Mouse (Mus musculus) midbrain, embryonic 12.5 days (tissue): ENCODE data around the gene Ip6k2. TPM values are rescaled to one million over a fixed set of nuclear protein-coding genes. Genes with fewer than 3 reads are reported as not detected.

Source experiments
- ATAC-seq: fragments of 200-750 bp; cut with Nextera tagmentation; 2 replicates; pipeline ENCODE4 v1.8.0; 2017; ENCODE audit warnings: low read depth, moderate TSS enrichment, moderate library complexity; ENCODE audit not compliant: low FRiP score
- H3K27ac ChIP-seq: fragments of 300-500 bp; sonication (generic); replicated peaks from 2 replicates; pipeline ENCODE4 v1.5.1; 2016; ENCODE audit warnings: mild to moderate bottlenecking
- H3K27me3 ChIP-seq: fragments of 300-500 bp; sonication (generic); 2 replicates; pipeline ENCODE4 v1.6.1; 2016; ENCODE audit warnings: mild to moderate bottlenecking
- H3K36me3 ChIP-seq: fragments of 300-500 bp; sonication (generic); 2 replicates; pipeline ENCODE4 v1.6.1; 2016
- H3K4me1 ChIP-seq: fragments of 300-500 bp; sonication (generic); 2 replicates; pipeline ENCODE4 v1.6.1; 2016
- H3K4me2 ChIP-seq: fragments of 300-500 bp; sonication (generic); replicated peaks from 2 replicates; pipeline ENCODE4 v1.6.1; 2016; ENCODE audit warnings: mild to moderate bottlenecking, moderate library complexity
- H3K4me3 ChIP-seq: fragments of 300-500 bp; sonication (generic); 2 replicates; pipeline ENCODE4 v1.5.1; 2016; ENCODE audit warnings: mild to moderate bottlenecking
- H3K9ac ChIP-seq: fragments of 300-500 bp; sonication (generic); replicated peaks from 2 replicates; pipeline ENCODE4 v1.6.1; 2016; ENCODE audit warnings: mild to moderate bottlenecking, moderate library complexity
- H3K9me3 ChIP-seq: fragments of 300-500 bp; sonication (generic); 2 replicates; pipeline ENCODE4 v1.6.1; 2016; ENCODE audit warnings: mild to moderate bottlenecking
- WGBS: fragments of 180-500 bp; shearing (Covaris S2); methylation state at CpG from one replicate; pipeline ENCODE4 v1.1.7; 2016; 5-methylcytosine and 5-hydroxymethylcytosine counted together
- polyA plus RNA-seq: library from polyadenylated mRNA; unstranded; fragments of >200 nt; fragmentation: Nextera tagmentation; extraction: Ambion mirVana; gene quantifications from 2 replicates; pipeline ENCODE4 v1.2.1, GENCODE M21; 2016

Ip6k2 gene
- polyA plus RNA-seq, 1 experiment from 2014 or later = 141 TPM

- H3K27ac ChIP-seq = no peak overlapping the region
- no peak overlapping the region for H3K4me2 ChIP-seq
- no peaks in the 10 kb centered on the region for H3K9me3 ChIP-seq
- H3K9ac ChIP-seq = no peak overlapping the region
- ATAC-seq = no peak
- no peak overlapping the region for H3K4me3 ChIP-seq
- no peaks in the 10 kb centered on the region for H3K27me3 ChIP-seq
- peaks cover 66% of the 10 kb centered on the region for H3K36me3 ChIP-seq
- H3K4me1 ChIP-seq = peaks cover 13% of the 10 kb centered on the region
Measured at GRCm38 (mm10) chr9:108806379-108806778, 22.8 kb downstream of the Ip6k2 start.

GRCm38 (mm10) chr9:108806831-108807230, 23.2 kb downstream of the Ip6k2 start:
- 96% methylated on average over 1 of the region's 1 CpGs for WGBS
- ATAC-seq = no peak

DNA sequence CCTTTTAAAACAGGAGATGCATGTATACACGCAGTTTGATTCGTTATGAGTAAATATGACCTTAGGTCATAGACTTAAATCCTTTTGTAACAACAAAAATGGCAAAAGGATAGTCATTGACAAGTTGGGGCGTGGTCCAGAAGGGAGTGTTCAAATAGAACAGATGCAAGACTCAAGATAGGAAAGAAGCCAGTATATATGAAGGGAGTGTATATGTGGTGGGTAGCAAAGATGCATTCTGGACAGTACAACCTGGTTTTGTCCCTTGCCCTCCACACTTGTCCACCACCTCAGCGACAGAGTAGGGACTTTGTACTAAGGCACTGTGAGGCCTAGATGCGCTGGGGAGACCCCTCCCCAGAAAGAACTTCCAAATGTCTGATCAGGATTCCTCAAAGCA, 24.1 kb downstream of the Ip6k2 start:
- no peak overlapping the region; the same call in 1 of the 2 replicates for H3K4me2 ChIP-seq
- peaks cover 66% of the 10 kb centered on the region for H3K36me3 ChIP-seq
- peaks cover 13% of the 10 kb centered on the region for H3K4me1 ChIP-seq
- WGBS = 69% methylated on average over 5 of the region's 5 CpGs
- 0 out of 2 replicates have a peak overlapping the region, but pooled peaks have one; percentile 35 for H3K27ac ChIP-seq
- peak overlapping the region; percentile 73; the same call in 1 of the 2 replicates for H3K4me3 ChIP-seq
- H3K9me3 ChIP-seq = no peaks in the 10 kb centered on the region
- H3K9ac ChIP-seq = no peak overlapping the region
- peak; percentile 40; the same call in 1 of the 2 replicates for ATAC-seq
- no peaks in the 10 kb centered on the region for H3K27me3 ChIP-seq

More at GRCm38 (mm10) chr9:108806831-108807230, 23.2 kb downstream of the Ip6k2 start:
- Histone ChIP-seq H3K27ac (no peak overlapping the region), H3K4me1 (peaks cover 13% of the 10 kb centered on the region), H3K4me3 (no peak overlapping the region), H3K4me2 (no peak overlapping the region), H3K27me3 (no peaks in the 10 kb centered on the region), H3K36me3 (peaks cover 66% of the 10 kb centered on the region), H3K9ac (no peak overlapping the region), H3K9me3 (no peaks in the 10 kb centered on the region)

GRCm38 (mm10) chr9:108808163-108808665, 24.6 kb downstream of the Ip6k2 start, which contains the start of gene Nckipsd:
Gene Nckipsd, plus strand, starts transcription at chr9:108808368.
- Histone ChIP-seq H3K36me3 (peaks cover 67% of the 10 kb centered on the region), H3K9ac (peak within 1 kb of the TSS; percentile 74), H3K9me3 (no peaks in the 10 kb centered on the region), H3K27ac (0 out of 2 replicates have a peak within 1 kb of the TSS, but pooled peaks have one; percentile 35), H3K4me3 (peak within 1 kb of the TSS; percentile 73), H3K27me3 (no peaks in the 10 kb centered on the region), H3K4me2 (peak within 1 kb of the TSS; percentile 86), H3K4me1 (peaks cover 13% of the 10 kb centered on the region)
- WGBS = under 1% methylated on average over 59 of the region's 62 CpGs
- peak; percentile 91 for ATAC-seq

DNA sequence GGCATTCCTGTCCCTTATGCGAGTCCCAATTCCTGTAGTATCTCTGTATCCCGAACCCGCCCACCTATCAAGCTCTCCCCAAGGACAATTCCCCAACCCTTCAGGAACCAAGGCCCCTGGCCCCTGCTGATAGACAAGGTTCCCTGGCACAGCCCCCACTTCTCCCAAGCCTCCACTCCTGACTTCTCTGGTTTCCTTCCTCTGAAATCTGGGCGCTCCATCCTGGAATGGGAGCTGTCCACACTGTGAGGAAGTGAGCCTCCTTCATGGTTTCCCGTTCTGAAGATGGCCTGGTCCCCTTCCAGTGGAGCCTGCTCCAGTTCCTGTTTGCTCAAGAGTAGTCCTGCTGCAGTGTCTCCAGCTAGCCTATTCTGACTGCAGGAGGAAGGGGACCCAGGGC, 25.6 kb downstream of the Ip6k2 start:
- H3K36me3 ChIP-seq = peaks cover 67% of the 10 kb centered on the region
- H3K9ac ChIP-seq = peak overlapping the region; percentile 74
- peak overlapping the region; percentile 73 for H3K4me3 ChIP-seq
- no peak for ATAC-seq
- H3K27ac ChIP-seq = no peak overlapping the region
- H3K4me1 ChIP-seq = peaks cover 13% of the 10 kb centered on the region
- H3K9me3 ChIP-seq = no peaks in the 10 kb centered on the region
- H3K4me2 ChIP-seq = peak overlapping the region; percentile 86
- no peaks in the 10 kb centered on the region for H3K27me3 ChIP-seq
- WGBS = 62% methylated on average over 5 of the region's 5 CpGs

GRCm38 (mm10) chr9:108809723-108810122, 26.1 kb downstream of the Ip6k2 start:
- H3K27ac ChIP-seq = no peak overlapping the region
- H3K4me2 ChIP-seq = 0 out of 2 replicates have a peak overlapping the region, but pooled peaks have one; percentile 86
- H3K27me3 ChIP-seq = no peaks in the 10 kb centered on the region
- no peak for ATAC-seq
- H3K36me3 ChIP-seq = peaks cover 67% of the 10 kb centered on the region
- no peak overlapping the region for H3K4me3 ChIP-seq
- peaks cover 13% of the 10 kb centered on the region for H3K4me1 ChIP-seq
- WGBS = 80% methylated on average over 6 of the region's 6 CpGs
- H3K9ac ChIP-seq = no peak overlapping the region
- no peaks in the 10 kb centered on the region for H3K9me3 ChIP-seq

GRCm38 (mm10) chr9:108810516-108810915, 26.9 kb downstream of the Ip6k2 start:
- whole genome bisulfite sequencing = 85% methylated on average over 5 of the region's 5 CpGs
- no peak overlapping the region for H3K27ac ChIP-seq
- ATAC-seq = no peak
- H3K4me1 ChIP-seq = peaks cover 13% of the 10 kb centered on the region
- H3K4me2 ChIP-seq = no peak overlapping the region
- no peaks in the 10 kb centered on the region for H3K27me3 ChIP-seq
- no peaks in the 10 kb centered on the region for H3K9me3 ChIP-seq
- no peak overlapping the region for H3K9ac ChIP-seq
- peaks cover 67% of the 10 kb centered on the region for H3K36me3 ChIP-seq
- no peak overlapping the region for H3K4me3 ChIP-seq

DNA sequence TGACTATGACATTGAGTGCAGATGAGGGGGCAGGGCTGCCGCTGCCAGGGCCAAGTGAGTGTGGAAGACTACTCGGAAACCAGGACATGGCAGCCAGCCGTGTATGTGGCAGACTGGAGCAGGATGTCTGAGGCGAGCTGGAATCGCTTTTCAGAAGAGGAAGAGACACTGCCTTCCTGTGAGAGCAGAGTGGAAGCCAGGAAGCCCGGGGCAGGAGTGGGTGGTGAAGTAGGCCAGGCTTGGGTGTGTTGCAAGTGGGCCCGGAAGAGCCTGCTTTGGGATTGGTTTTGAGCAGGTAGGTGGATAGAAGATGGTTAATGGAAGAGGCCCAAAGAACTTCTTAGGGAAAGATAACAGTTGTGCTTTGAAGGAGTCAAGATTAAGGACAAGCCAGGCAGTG, 32.0 kb downstream of the Ip6k2 start:
- Histone ChIP-seq H3K27me3 (no peaks in the 10 kb centered on the region), H3K27ac (no peak overlapping the region), H3K4me2 (no peak overlapping the region), H3K4me3 (no peak overlapping the region), H3K4me1 (no peaks in the 10 kb centered on the region), H3K9me3 (no peaks in the 10 kb centered on the region), H3K9ac (no peak overlapping the region), H3K36me3 (peaks cover 71% of the 10 kb centered on the region)
- 93% methylated on average over 7 of the region's 7 CpGs for WGBS
- no peak for ATAC-seq

DNA sequence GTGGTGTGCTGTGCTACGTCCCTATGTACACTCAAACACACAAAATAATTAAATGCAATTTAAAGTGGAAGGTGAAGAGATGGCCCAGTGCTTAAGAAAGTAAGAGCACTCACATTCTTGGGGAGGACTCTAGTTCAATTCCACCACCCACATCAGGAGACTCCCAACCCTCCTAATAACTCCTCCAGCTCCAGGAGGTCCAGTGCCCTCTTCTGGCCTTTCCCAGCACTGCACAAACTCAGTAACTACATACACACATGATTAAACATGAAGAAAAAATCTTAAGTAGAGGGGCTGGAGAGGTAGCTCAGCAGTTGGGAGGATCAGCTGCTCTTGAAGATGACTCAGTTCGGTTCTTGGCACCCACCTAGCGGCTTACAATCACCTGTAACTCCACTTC, 35.9 kb downstream of the Ip6k2 start:
- H3K9ac ChIP-seq = no peak overlapping the region
- no peak overlapping the region for H3K27ac ChIP-seq
- ATAC-seq = no peak
- H3K27me3 ChIP-seq = peaks cover 13% of the 10 kb centered on the region
- no peak overlapping the region for H3K4me3 ChIP-seq
- no peak overlapping the region for H3K4me2 ChIP-seq
- no peaks in the 10 kb centered on the region for H3K9me3 ChIP-seq
- WGBS = 56% methylated on average over 3 of the region's 3 CpGs
- H3K36me3 ChIP-seq = peaks cover 35% of the 10 kb centered on the region
- H3K4me1 ChIP-seq = peaks cover 8% of the 10 kb centered on the region; the same call in 1 of the 2 replicates

- Histone ChIP-seq H3K27me3 (peaks cover 19% of the 10 kb centered on the region), H3K9me3 (no peaks in the 10 kb centered on the region), H3K4me1 (peaks cover 14% of the 10 kb centered on the region; the same call in 1 of the 2 replicates), H3K4me3 (no peak overlapping the region), H3K36me3 (peaks cover 29% of the 10 kb centered on the region), H3K27ac (no peak overlapping the region), H3K4me2 (no peak overlapping the region), H3K9ac (no peak overlapping the region)
- ATAC-seq = no peak
- 69% methylated on average over 5 of the region's 5 CpGs for WGBS
Measured at GRCm38 (mm10) chr9:108820077-108820476, 36.5 kb downstream of the Ip6k2 start.

GRCm38 (mm10) chr9:108824144-108824685, 40.6 kb downstream of the Ip6k2 start:
- WGBS = 4% methylated on average over 25 of the region's 25 CpGs
- H3K4me3 ChIP-seq = peak overlapping the region; percentile 77
- peaks cover 37% of the 10 kb centered on the region for H3K4me1 ChIP-seq
- ATAC-seq = no peak
- H3K9me3 ChIP-seq = no peaks in the 10 kb centered on the region
- H3K4me2 ChIP-seq = peak overlapping the region; percentile 76
- H3K27ac ChIP-seq = peak overlapping the region; percentile 70
- H3K36me3 ChIP-seq = peaks cover 17% of the 10 kb centered on the region
- H3K9ac ChIP-seq = peak overlapping the region; percentile 34
- peaks cover 59% of the 10 kb centered on the region for H3K27me3 ChIP-seq

DNA sequence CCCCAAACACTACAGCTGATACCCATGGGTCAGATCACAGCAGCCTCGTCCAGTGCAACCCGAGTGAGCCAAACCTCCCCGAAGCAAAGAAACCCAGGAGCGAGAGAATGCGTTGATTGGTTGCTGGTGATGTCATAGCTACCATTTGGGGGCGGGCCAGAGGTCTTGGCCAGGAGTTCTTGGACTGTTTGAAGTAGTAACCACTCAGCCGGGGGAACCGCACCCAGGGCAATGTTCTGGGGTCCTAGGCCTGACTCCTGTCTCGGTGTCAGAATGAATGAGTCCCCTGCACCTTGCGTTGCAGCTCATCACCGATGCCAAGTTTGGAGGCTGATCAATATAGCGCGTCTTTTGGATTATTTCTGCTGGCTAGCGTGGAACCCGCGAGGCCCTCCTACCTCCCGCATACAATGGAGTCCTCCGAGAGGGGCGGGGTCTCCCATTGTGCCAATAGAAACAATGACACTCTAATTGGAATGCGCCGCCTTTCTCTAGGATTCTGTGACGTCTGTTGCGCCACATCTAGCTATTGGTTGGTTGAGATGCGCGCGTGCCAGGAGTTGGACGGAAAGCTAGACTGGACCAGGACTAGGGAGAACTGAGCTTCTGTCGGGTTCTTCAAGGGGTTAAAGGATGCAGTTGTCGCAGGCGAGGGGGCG, 41.3 kb downstream of the Ip6k2 start:
- H3K4me1 ChIP-seq = peaks cover 41% of the 10 kb centered on the region
- peak overlapping the region; percentile 76 for H3K4me2 ChIP-seq
- peaks cover 66% of the 10 kb centered on the region for H3K27me3 ChIP-seq
- peak overlapping the region; percentile 34 for H3K9ac ChIP-seq
- WGBS = under 1% methylated on average over 31 of the region's 31 CpGs
- H3K4me3 ChIP-seq = peak overlapping the region; percentile 77
- peaks cover 24% of the 10 kb centered on the region for H3K36me3 ChIP-seq
- H3K27ac ChIP-seq = peak overlapping the region; percentile 70
- peak; percentile 81 for ATAC-seq
- no peaks in the 10 kb centered on the region for H3K9me3 ChIP-seq
